Mouse (Mus musculus) cerebellum, postnatal 10 days (tissue): ENCODE results near the gene Prdm12.

ENCODE experiments used
- DNase-seq, 2 experiments: peaks; one replicate each; pipeline ENCODE4 v3.0.0; 2021; ENCODE audit warnings: mixed read lengths in 2 of 2

Gene Prdm12

DNA sequence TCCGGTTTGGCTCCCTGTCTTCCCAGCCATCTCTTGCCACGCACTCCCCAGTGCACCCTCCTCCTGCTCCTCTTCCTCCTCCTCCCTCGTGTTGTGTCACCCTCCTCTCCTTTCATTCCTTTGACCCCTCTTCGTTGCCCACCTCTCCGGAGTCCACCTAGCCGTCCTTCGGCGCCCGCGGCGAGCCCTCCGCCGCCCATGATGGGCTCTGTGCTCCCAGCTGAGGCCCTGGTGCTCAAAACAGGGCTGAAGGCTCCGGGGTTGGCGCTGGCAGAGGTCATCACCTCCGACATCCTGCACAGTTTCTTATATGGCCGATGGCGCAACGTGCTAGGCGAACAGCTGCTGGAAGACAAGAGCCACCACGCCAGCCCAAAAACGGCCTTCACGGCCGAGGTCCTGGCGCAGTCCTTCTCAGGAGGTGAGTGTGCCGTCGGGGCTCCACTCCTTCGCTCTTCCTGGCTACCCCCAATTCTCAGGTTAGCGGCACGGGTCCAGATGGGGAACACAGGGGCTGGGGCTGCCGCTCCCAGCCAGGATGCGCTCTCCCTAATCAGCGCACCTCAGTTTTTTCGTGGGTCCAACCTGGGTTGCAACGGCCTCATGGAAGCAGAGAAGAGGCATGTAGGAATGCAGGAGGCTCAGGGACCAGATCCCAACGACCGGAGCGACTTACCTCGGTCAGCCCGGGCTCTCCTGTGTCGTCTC is at the start of gene Prdm12:
Gene Prdm12, plus strand, starts transcription at position 137 of the 708 bp plus-strand sequence.
- no peak for DNase-seq

DNA sequence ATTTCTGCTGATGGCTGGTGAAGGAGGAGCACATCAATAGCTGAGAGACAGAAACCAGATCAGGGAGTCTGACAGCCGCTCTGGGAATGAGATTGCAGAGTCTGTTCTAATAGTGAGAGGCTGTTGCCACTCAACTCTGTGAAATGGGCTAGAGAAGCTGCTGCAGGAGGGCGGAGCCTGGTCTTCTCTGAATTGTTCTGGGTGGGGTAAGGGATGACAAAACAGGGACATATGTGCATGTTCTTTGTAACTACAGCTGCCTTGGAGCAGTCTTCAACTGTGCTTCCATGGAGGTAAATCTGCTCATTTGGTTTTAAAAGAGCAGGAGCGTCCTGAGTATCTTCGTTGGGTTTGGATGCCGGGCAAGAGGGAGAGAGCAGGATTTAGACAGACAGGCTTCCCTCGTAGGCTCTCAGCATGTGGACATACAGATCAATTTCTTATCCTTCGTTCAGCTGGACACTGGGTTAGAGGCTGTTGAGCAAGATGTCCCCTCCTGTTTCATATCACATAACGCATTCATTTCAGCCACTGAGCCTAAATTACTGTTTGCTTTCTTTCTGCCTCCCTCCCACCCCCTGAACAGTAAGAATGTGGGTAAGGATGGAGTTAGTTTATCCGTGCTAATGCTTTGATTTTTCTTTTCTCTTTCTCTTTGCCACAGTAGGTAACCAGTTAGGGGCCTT is 47.9 kb upstream of the Prdm12 start:
- no peak for DNase-seq

DNA sequence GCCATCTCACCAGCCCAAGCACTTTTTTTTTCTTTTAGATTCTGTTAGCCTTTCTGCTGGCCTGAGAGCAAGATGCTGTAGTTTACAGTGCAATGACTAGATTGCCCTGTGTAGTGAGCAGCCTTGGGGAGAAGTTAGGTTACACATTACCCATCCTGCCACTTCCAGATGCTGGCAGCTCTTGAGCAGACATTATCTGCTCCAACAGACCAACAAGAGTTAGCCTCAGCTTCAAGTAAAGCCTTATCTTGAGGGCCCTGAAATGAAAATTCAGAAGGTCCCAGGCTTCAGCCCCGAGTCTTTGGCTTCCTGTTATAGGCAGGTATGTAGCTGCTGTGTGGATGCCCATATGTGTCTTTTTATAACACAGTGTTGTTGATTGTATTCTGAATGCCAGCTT is 32.3 kb upstream of the Prdm12 start:
- no peak for DNase-seq

DNA sequence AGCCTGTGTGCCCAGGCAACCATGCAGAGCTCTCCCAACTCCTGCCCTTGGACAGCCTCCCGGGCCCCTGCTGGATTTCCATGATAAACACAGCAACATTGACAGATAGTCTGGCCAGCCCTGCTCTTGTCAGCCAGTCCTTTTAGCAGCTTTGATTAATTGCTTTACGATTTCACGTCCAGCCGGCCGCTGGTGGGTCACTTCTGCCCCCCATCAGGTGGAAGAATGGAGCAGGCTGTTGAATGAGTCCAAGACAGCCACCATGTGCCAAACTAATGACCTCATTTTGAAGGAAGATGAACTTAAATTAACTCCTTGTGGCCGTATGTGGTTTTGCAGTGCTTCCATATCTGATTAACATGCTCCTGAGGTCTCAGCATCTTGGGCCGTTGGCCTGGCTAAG is 30.0 kb upstream of the Prdm12 start:
- peak; percentile 65 to 76 for DNase-seq

DNA sequence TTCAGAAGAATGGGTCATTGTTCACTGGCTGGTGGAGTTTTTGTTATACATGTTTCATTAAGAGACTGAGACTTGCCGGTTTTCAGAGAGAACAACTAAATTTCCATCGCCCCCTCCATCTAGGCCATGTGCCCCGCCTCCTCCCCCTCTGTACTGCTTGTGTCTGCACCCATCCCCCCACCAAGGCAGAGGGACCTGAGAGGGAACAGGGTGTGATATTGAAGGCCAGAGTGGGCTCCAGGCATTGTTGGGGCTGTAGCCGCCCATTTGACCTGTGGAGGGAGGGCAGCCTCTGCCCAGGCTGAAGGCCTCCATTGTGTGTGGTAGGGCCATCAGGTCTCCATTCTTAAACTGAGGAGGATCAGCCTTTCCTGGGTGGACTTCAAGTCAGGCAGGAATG is 28.9 kb upstream of the Prdm12 start:
- no peak for DNase-seq

DNA sequence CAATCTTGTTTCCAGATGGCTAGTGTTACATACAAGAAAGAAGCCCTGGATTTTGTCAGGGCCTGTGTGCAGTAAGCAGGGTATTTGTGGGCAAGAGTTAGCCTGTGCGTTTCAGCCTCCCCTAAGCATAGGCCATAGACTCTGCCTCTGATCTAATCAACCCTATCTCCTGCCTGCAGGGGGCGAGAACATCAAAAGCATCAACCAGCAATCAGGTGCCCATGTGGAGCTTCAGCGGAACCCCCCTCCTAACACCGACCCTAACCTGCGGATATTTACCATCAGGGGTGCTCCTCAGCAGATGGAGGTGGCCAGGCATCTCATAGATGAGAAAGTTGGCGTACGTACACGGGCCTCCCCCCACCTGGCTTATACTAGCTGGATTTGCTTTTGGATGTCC is 28.4 kb upstream of the Prdm12 start:
- DNase-seq: peak in 1 of 2 experiments; percentile 29

DNA sequence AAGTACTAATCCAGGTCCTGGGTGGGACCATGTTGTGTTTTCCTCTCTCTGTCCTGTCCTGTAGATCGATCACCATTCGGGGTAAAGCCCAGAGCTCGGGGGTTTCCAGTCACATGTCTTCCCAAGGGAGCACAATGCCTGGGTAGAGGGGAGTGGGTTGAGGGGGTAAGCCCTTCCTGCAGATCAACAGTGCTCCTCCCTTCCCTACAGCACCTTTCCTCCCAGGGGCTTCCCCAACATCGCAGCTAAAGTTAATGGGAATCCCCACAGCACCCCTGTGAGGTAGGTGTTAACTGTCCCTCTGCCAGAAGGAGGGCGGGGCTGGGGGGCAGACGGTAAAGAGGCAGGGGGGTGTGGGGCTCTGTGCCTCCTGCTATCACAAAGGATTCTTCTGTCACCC is 27.2 kb upstream of the Prdm12 start:
- no peak for DNase-seq

DNA sequence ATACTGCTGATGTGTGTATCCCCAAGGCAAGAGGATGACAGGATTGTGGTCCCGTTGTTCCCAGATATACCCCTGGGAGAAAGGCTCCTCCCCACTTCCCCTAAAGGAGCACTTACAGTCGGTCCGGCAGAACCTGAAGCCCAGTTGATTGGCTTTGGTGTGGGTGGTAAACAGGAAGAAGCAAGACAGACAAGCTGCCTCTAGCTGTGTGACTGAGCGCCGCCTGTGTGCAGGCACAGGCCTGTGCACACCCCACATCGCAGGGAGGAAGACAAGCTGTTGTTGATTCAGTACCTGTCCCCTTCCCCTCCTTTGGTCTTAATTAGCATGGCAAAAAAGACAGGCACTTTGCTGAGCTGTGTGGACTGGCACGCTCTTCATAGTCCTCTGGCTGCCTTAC is 26.1 kb upstream of the Prdm12 start:
- DNase-seq: no peak

DNA sequence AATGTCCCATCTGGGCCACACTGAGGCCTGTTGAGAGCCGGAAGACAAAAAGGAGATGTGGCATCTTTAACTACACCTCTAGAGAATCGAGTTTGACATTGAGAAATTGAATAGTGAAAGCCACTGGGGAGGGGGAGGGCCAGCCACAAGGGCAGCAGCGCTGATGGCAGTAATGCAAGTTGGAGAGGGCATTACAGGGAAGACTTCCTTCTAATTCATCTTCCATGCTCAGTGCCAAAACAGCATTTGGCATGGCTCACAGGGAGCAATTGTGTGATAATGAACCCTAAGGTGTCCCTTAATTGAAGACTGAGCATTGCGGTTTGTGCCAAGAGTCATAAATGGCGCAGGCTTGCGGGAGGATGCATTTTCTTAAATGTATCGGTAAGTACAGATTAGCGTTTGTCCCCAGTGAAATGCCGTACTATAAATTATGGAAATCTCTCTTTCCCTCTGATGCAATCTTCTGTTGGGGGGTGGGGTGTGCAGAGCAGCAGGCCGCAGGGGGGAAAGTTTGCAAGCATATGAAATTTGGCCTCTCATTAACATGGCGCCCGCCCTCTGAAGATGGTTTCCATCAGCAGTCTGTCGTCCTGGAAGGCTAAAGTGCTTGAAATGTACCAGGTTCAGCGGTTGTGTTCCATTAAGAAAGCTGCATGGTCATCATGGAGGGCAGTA is 21.2 kb upstream of the Prdm12 start:
- peak; percentile 55 to 71 for DNase-seq

DNA sequence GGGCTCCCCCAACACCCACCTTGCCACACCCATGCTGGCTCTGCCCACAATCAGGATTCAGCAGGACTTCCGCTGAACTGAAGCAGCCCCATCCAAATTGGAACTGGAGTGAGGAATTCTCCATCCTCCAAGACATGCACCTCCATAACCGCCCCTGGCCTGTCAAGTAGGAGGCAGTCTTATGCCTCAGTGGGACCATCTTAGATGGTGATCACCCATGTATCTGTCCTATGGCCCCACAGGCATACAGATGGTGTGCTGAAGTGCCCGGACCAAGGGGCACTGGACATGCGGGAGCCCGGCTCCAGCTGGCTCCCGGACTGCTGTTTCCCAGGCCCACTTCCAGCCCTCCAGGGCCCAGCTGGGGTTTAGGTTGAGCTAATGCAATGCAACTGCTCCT is 20.6 kb upstream of the Prdm12 start:
- DNase-seq: no peak

DNA sequence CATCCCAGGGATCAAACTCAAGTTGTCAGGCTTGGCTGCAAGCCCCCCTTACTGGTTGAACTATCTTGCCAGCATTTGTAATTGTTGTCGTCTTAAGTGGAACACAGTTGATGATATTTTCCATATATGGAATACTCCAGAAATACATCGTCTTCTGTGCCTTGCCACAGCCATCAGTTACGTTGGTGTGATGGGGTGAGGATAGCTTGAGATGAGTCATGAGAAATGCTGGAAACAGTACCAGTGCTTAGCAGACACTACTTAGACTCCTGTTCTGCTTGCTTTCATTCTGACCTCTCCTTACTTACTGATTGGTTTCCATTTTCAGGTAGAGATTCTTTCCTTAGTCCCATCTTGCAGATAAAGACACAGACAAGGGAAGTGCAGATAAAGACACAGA is 6.3 kb upstream of the Prdm12 start:
- DNase-seq: no peak

DNA sequence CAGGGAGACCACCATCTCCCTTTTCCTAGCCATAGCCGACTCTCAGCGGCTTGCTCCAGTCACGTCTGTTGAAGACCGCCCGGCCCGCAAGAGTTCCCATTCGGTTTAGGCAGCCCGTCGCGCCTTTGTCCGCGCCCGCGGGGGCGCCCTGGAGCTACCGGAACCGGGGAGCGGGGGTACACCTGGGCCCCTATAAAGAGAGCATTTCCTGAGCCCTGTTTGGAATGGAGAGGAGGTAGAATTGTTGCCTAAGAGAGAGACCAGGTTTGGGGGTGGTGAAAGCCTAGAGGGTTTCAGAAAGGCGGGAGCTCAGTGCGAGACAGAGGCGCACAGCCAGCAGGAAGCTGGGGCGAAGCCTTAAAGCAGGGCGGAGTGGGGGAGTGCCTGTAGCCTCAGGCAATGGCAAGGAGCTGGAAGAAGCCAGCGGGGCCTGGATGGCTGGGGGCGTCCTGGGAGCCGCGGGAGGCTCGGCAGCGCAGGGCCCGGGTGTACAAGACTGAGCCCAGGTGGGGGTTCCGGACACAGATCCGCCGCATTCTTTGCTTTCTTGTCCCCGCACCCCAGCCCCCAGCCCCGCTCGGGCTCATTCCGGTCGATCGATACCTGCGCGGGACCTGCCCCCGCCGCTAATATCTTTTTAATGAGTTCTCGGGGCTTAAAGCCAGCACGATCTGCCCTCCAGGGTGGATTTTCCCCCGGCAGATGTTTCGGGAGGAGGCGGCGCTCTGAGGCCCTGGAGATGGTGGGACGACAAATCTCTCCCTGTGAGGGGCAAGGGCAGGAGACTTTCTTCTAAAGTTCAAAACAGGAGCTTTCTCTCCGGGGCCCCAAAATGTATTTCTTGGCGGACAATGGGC is 4.3 kb upstream of the Prdm12 start:
- no peak for DNase-seq

DNA sequence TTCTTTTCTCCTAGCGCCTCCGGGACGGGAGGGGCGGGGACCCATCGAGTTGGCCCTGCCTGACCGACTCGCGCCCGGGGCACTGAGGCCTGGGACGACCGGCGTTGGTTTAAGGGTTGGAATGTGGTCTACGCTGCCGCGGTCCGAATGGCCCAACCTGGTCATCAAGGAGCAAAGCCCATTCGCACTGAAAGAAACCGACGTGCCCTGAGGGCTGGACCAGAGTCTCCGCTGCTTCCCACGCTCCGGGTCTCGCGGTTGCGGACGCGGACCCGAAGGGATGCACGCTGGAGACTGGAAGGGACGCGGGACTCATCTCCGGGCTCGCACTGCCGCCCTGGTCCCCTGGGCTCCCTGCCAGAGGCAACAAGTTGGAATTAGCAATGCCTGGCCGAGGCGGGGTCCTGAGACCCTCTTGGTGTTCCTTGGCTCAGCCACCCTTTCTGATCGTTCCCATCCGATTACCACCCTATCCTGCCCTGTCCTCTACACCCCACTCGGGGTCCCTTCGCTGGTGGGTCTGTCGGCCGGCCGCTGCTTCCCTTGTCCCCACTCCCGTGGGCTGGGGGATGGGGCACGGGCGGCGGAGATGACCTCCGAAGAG is 3.6 kb upstream of the Prdm12 start:
- DNase-seq: peak; percentile 45 to 48

DNA sequence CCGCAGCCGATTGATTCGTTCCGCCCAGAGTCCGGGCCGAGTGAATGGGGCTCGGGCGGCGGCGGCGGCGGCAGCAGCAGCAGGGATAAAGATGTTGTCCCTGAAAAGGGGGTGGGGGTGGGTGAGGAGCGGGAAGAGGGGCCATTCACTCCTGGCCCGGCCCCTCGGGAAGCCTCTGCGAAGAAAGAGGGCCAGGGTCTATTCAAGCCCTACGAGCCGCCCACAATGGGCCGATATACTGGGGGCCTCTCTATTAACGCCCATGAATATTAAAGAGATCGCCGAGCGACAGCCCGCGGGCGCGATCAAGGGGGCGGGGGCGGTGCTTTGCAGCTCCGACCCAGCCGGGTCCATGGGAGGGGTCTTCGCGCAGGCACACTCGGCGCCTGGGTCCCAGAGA is 3.1 kb upstream of the Prdm12 start:
- peak in 1 of 2 experiments; percentile 28 for DNase-seq

DNA sequence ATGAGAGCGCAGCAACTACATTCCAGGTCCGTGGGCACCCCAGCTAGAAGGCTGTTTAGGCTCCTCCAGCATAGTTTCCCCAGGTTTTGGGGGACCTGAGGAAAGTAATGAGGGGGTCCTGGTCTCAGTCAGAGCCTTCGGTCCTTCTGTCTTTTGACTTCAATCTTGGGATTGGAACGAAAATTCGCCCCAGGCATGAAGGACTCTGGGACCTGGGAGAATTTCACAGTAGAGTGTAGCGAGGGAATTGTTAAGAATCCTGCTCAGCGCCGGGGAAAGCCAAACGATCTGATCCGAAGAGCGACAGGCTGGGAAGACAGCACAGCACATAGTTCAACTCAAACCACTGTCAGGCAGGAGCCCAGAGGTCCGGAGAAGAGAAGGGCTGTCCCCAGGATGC is 2.5 kb upstream of the Prdm12 start:
- DNase-seq: no peak

DNA sequence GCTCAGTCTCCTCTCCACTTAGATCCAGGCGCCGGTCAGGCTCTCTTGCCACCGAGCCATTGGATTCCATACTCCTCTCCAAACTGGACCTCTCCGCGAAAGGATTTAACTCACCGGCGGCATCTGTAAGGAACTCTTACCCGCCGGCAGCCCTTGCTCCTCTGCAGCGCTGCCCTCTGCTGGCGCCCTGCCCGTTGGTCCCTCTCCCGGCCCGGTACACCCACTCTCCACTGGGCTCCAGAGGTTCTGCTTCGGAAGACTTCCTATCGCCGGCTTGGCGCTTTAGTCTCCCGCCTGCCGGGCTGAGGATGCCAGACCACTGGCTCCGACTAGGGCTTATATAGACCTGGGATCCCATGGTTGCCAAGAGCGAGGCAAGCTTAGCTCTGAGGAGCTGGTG is 2.0 kb upstream of the Prdm12 start:
- DNase-seq: peak; percentile 67 to 71

DNA sequence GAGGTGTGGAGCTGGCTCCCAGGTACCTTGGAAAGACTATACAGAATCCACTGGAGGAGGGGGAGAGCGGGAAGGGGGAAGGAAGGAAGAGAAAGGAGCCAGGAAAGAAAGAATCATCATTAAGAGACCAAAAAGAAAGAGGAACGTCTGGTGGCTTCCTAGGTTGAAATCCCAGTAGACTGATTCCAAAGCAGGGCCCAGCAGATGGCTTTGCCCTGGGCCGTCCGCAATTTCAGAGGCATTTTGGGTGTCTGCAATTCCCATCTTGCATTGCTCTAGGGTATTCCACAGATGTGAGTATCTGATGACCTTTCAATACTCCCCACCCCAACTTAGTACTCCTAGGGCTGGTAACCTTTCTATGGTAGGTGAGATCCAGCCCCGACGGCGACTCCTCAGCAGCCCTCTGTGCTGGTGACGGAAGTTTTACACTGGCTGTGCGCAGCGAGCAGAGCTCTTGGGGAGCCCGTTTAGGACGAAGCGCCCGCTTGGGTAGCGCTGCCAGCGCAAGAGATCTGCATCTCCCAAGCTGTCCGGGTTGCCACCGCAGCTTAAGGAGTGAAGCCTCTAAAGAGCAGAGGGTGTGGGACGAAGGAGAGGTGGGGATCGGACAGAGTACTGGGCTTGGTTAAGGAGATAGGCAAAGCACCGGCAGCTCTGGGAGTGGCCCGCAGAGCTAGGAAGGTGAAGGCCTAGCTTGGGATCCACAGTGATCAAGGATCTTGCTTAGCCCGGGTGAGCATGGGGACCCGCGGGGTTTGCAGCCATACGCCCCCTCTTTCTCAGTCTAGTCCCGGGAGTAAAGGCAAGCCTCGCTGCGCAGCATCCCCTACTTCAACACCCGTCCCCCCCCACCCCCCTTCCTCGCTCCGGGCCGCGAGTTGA is 1.0 kb upstream of the Prdm12 start:
- DNase-seq: no peak

DNA sequence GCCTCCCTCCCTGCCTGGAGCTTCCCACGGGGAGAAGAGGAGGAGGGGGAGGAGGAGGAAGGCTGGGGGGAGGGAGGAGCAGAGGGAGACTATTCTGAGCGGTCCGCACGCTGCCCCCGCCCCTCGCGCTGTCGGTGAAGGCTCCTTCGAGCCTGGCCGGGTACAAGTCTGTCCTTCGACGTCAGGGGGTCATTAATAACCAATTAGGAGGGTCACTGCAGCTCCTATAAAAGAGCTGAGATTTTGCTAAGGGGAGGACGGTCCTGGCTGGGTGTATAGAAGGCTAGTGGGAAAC is 424 bp upstream of the Prdm12 start:
- DNase-seq: no peak

DNA sequence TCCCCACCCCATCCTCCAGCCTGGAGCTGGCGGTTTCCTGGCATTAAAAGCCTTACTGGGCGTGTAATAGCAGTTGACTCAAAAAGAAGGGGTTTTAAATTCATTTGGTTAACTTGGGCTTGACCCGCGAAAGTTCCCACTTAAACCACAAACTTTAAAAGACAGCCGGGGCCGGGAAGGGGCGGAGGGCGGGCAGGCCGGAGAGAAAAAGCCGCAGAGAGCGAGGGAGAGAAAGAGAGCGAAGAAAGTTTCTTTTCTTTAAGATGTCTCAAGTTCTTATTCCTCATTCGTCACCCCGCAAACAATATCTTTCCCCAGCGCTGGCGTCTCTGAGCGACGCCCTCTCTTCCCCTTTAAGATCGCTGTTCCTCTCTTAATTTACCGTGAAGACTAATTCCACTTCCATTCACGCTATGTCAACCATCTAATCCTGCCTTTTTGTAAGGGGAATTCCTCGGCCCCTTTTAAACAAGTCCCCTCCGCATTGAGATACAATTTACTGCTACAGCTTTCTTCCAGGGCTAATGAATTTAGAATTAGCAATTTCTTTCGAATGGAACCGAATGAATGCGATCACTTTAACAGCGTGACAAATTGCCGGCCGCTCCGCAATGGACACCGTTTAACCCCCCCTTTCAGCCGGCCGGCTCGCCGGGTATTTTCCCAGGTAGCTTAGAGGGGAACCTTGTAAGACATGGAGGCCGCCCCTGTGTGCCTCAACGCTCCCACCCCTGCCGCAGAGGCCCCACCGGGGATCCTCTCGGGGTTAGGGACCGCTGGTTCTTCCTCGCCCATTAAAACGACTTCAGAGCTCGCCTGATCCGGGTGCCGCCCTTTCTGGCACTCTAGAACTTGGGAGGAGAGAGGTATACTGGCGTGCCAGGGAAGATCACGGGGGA is 1.0 kb downstream of the Prdm12 start:
- DNase-seq: peak; percentile 30 to 40

DNA sequence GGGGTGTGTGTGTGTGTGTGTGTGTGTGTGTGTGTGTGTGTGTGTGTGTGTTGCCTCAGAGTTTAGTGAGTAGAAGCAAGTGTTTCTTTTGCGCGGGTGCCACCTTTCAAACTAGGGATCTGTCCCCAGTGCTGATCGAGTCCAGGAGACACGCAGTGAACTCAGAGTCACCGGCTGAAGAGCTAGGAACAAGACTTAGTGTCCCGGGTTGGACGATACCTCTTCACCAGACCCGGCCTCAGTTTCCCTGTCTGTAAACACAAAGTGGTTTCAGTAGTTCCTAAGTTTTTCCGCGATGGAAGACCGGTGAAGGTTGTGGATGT is 1.6 kb downstream of the Prdm12 start:
- DNase-seq: no peak

DNA sequence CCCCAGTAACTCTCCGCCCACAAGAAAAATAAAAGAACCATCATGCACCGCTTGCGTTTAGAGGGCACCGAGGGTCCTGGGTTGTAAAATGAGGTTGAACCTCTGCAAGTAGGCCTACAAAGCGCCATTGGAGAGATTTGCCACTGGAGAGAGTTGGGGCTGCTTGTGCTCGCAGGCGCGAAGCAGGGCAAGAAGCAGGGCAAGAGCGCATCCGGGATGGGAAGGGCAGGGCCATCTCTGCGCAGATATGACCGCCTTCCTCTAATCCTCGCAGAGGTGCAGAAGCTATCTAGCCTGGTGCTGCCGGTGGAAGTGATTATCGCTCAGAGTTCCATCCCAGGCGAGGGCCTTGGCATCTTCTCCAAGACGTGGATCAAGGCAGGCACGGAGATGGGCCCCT is 2.1 kb downstream of the Prdm12 start:
- DNase-seq: no peak
